Mouse (Mus musculus) left cerebral cortex, adult 2 months (tissue): ENCODE results near the gene Tdrd9. TPM values are rescaled to one million over a fixed set of nuclear protein-coding genes. Genes with fewer than 3 reads are reported as not detected.

Experiments
- DNase-seq, 2 experiments: peaks; one replicate each; pipeline ENCODE4 v3.0.0; 2021 to 2022; ENCODE audit warnings: low spot score in 2 of 2, mixed read lengths in 1 of 2; ENCODE audit errors: extremely low spot score in 1 of 2
- H3K27ac ChIP-seq: fragments of 200-600 bp; 2 replicates; pipeline ENCODE4 v1.8.1; 2022
- H3K4me3 ChIP-seq: fragments of 200-600 bp; 2 replicates; pipeline ENCODE4 v1.8.1; 2022
- CTCF ChIP-seq: fragments of 200-600 bp; IDR thresholded peaks from 2 replicates; pipeline ENCODE4 v1.8.1; 2022; ENCODE audit warnings: antibody characterized with exemption, mild to moderate bottlenecking, moderate library complexity
- intact Hi-C: fragments of 180-260 bp; cut with DNase I; formaldehyde crosslinking; loops from one replicate; pipeline ENCODE4 v1.15.1; 2025
- total RNA-seq, 2 experiments: library from RNA; stranded (reverse); gene quantifications; 2 replicates each; pipeline ENCODE4 v1.2.3; 2021

Tdrd9 gene
- total RNA-seq, 2 experiments from 2014 or later, result 0.56 to 0.57 TPM

GRCm38 (mm10) chr12:111977138-111977537 lies 5.8 kb downstream of the Tdrd9 start:
- intact Hi-C loops, result no loop called here
- no peak overlapping the region for H3K4me3 ChIP-seq
- no peak overlapping the region for H3K27ac ChIP-seq
- no peak for DNase-seq
- no peak for TF ChIP-seq CTCF

GRCm38 (mm10) chr12:111978274-111978673 lies 6.9 kb downstream of the Tdrd9 start:
- DNase-seq, result no peak
- TF ChIP-seq CTCF, result no peak
- intact Hi-C loops, result no loop called here
- H3K4me3 ChIP-seq, result no peak overlapping the region
- no peak overlapping the region for H3K27ac ChIP-seq

GRCm38 (mm10) chr12:111980887-111981367 lies 9.6 kb downstream of the Tdrd9 start, which contains the start of gene Rd3l:
TSS of gene Rd3l (minus strand) at chr12:111981317.
- intact Hi-C loops, result no loop called here

GRCm38 (mm10) chr12:111981831-111982230 lies 10.5 kb downstream of the Tdrd9 start:
- no peak for DNase-seq
- no peak overlapping the region for H3K4me3 ChIP-seq
- TF ChIP-seq CTCF, result no peak
- no peak overlapping the region for H3K27ac ChIP-seq
- intact Hi-C loops, result no loop called here

More at GRCm38 (mm10) chr12:111980887-111981367, 9.6 kb downstream of the Tdrd9 start, which contains the start of gene Rd3l:
- DNase-seq, result no peak
- no peak for TF ChIP-seq CTCF
- Histone ChIP-seq H3K27ac (no peak within 1 kb of the TSS), H3K4me3 (no peak within 1 kb of the TSS)

GRCm38 (mm10) chr12:111983165-111983564 lies 11.8 kb downstream of the Tdrd9 start:
- intact Hi-C loops, result no loop called here
- no peak for DNase-seq
- no peak for TF ChIP-seq CTCF
- no peak overlapping the region for H3K27ac ChIP-seq
- no peak overlapping the region for H3K4me3 ChIP-seq

- no peak overlapping the region for H3K4me3 ChIP-seq
- no peak for DNase-seq
- no peak overlapping the region for H3K27ac ChIP-seq
- intact Hi-C loops, result no loop called here
- TF ChIP-seq CTCF, result no peak
These were observed 15.4 kb downstream of the Tdrd9 start for GRCm38 (mm10) chr12:111986756-111987155.

GRCm38 (mm10) chr12:111992626-111993025 lies 21.3 kb downstream of the Tdrd9 start:
- intact Hi-C loops, result no loop called here
- no peak for DNase-seq
- Histone ChIP-seq H3K27ac (no peak overlapping the region), H3K4me3 (no peak overlapping the region)
- no peak for TF ChIP-seq CTCF

GRCm38 (mm10) chr12:111995161-111995560 lies 23.8 kb downstream of the Tdrd9 start:
- no peak overlapping the region for H3K4me3 ChIP-seq
- no peak for TF ChIP-seq CTCF
- intact Hi-C loops, result no loop called here
- DNase-seq, result no peak
- no peak overlapping the region for H3K27ac ChIP-seq

GRCm38 (mm10) chr12:111999735-112000134 lies 28.4 kb downstream of the Tdrd9 start:
- intact Hi-C loops, result no loop called here
- TF ChIP-seq CTCF, result no peak
- DNase-seq, result no peak

GRCm38 (mm10) chr12:112001223-112001622 lies 29.9 kb downstream of the Tdrd9 start:
- peak; percentile 66 to 76 for DNase-seq
- Histone ChIP-seq H3K27ac (no peak overlapping the region), H3K4me3 (no peak overlapping the region)
- intact Hi-C loops, result loop anchor here (1.0 kb wide), 1 partner anchor 123 kb away; no protein-coding TSS in a partner anchor
- TF ChIP-seq CTCF, result peak; percentile 79

More at GRCm38 (mm10) chr12:111999735-112000134, 28.4 kb downstream of the Tdrd9 start:
- no peak overlapping the region for H3K27ac ChIP-seq
- H3K4me3 ChIP-seq, result no peak overlapping the region

- Histone ChIP-seq H3K4me3 (no peak overlapping the region), H3K27ac (no peak overlapping the region)
- TF ChIP-seq CTCF, result no peak
- no peak for DNase-seq
- intact Hi-C loops, result no loop called here
These were observed 41.3 kb downstream of the Tdrd9 start for GRCm38 (mm10) chr12:112012511-112013270.

- intact Hi-C loops, result no loop called here
- Histone ChIP-seq H3K27ac (no peak overlapping the region), H3K4me3 (no peak overlapping the region)
- TF ChIP-seq CTCF, result no peak
- DNase-seq, result no peak
These were observed 42.0 kb downstream of the Tdrd9 start for GRCm38 (mm10) chr12:112013271-112013801.

GRCm38 (mm10) chr12:112016346-112016745 lies 45.0 kb downstream of the Tdrd9 start:
- no peak for TF ChIP-seq CTCF
- Histone ChIP-seq H3K27ac (no peak overlapping the region), H3K4me3 (no peak overlapping the region)
- intact Hi-C loops, result no loop called here
- DNase-seq, result no peak
